Mouse (Mus musculus): ENCODE measurements at regions not wholly inside any gene's neighbourhood (a gene's known extent, or its start where the extent isn't known, plus 50 kb on each side); places are given as distances from the start of the nearest gene placed in this dataset.

- no peak for ATAC-seq (ENCODE audit: insufficient number of reproducible peaks, low FRiP score, low TSS enrichment, low read depth)
- no peak overlapping the region for H3K4me2 ChIP-seq (replicated peaks)
- H3K9me3 ChIP-seq (replicated peaks): no peaks in the 10 kb centered on the region
- H3K9ac ChIP-seq: no peak overlapping the region
- H3K4me1 ChIP-seq: peaks cover 26% of the 10 kb centered on the region
- no peak overlapping the region for H3K4me3 ChIP-seq (replicated peaks)
- 58% methylated on average over 8 of the region's 8 CpGs for WGBS
- H3K27me3 ChIP-seq: no peaks in the 10 kb centered on the region
- peak overlapping the region; percentile 44; the same call in 1 of the 2 replicates for H3K27ac ChIP-seq (replicated peaks)
- H3K36me3 ChIP-seq: no peaks in the 10 kb centered on the region
Measured at GRCm38 (mm10) chr8:126646604-126647311, 53.0 kb upstream of the Irf2bp2 start.

- H3K27ac ChIP-seq (replicated peaks): no peak overlapping the region
- H3K4me2 ChIP-seq (replicated peaks): no peak overlapping the region
- H3K9me3 ChIP-seq (replicated peaks): no peaks in the 10 kb centered on the region
- WGBS: 19% methylated on average over 5 of the region's 5 CpGs
- no peak overlapping the region for H3K4me3 ChIP-seq (replicated peaks)
- H3K27me3 ChIP-seq: no peaks in the 10 kb centered on the region
- peaks cover 26% of the 10 kb centered on the region for H3K4me1 ChIP-seq
- ATAC-seq (ENCODE audit: insufficient number of reproducible peaks, low FRiP score, low TSS enrichment, low read depth): no peak
- H3K9ac ChIP-seq: no peak overlapping the region
- no peaks in the 10 kb centered on the region for H3K36me3 ChIP-seq
Measured at GRCm38 (mm10) chr8:126644179-126644578, 50.4 kb upstream of the Irf2bp2 start.
